Mouse (Mus musculus) CD4-positive, CD25-positive, alpha-beta regulatory T cell, adult 4 months (primary cell): Measurements from ENCODE around the gene Gm45234. TPM values are rescaled to one million over a fixed set of nuclear protein-coding genes. Genes with fewer than 3 reads are reported as not detected.
A peak's percentile ranks its signal among the peaks of the same experiment; 100 is the strongest.

ENCODE experiments used
- ATAC-seq: one replicate; pipeline ENCODE4 v1.8.0; 2017
- polyA plus RNA-seq, 2 experiments: library from polyadenylated mRNA; unstranded; fragments of 100-300 nt; shearing (Covaris generic); gene quantifications; one replicate each; pipeline ENCODE4 v1.2.1; 2017

Gm45234 gene
- polyA plus RNA-seq, 2 experiments from 2014 or later: 0.36 TPM; not detected in 1

DNA sequence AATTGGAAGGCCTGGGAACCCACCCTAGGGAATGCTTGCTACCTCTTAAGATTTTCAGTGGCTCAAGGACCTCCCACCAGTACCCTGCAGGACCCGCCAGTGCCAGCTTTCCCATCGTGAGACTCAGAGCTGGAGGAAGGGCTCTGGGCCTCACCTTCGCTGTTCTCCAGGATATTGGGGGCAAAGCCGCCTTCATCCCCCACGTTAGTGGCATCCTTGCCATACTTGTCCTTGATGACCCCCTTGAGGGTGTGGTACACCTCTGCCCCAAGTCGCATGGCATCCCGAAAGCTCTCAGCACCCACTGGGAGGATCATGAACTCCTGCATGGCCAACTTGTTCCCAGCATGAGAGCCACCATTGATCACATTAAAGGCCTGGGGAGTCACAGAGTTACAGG, 10.1 kb upstream of the Gm45234 start:
- no peak for ATAC-seq

DNA sequence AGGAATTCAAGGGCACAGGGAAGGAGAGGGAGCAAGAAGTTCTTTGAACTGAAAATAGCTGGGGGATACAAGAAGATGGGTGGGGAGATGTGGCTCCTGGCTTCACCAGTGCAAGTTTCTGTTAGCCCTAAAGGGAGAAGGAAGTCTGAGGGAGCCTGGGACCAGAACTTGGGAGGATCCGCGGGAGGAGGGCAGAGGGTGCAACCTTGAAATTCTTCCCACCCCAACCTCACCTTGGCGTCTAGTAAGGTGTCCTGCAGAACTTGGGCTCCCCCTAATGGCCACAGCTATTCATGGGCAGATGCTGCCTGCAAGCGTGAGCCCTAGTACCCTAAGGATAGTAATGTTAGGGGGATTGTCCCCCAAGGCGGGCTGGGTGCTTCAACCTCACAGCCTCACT, 3.4 kb upstream of the Gm45234 start:
- peak; percentile 84 for ATAC-seq

DNA sequence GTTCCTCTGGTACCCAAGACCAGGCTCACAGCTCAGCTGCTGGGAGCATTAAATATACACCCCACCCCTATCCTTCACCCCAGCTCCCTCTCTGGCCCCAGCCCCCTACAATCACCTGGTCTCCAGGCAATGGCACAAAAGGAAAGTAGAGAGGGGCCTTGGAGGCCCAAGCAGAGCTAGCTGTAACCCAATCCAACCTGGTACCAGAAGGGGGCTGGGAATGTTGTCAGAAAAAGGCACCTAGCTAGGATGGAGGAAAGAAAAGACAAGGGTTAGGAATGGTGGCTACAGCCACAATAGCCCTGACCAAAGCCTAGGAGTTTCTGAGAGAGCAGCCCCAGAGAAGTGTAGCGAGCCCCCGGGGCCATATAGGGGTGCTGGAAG, 3.0 kb upstream of the Gm45234 start:
- ATAC-seq: no peak

DNA sequence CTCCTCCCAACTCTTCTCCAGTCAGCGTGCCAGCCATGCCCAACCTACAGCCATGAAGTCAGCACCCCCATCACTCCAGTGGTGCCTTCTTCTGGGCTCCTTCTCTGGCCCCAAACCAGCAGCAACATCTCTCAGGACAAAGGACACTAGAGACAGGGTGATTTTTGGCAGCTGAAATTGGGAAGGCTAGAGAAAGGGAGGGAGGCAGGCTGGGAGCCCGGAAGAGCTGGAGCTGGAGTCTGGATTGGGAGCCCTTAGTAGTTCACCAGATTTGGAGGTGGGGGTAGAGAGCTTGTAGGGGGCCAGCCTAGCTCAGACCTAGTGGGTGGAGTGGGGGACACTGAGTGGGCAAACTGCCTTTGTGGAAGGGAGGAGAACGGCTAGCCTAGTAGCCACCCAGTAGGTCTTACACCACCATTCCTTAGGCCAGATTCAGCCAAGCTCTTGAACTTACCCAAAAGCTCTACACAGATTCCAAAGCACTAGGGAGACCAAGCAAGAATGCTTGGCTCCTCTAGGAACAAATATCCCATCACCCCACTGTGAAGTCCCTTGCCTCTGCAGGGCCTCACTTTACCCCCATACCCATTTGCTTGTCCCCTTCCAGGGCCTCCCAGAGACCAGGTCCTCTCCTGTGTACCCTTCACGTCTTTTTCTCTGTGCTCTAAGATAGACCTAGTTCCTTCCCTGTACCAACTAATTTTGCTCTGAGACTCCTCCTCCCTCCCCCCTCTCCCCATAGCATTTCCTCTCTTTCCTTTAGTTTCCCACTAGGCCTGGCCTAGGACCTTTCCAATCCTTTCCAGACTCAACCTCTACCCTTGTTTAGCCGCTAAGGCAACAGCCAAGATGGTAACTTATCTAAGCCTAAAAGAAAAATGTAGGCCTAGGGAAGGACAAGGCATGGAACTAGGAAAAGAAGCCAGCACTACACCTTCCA, 2.4 kb upstream of the Gm45234 start:
- no peak for ATAC-seq

DNA sequence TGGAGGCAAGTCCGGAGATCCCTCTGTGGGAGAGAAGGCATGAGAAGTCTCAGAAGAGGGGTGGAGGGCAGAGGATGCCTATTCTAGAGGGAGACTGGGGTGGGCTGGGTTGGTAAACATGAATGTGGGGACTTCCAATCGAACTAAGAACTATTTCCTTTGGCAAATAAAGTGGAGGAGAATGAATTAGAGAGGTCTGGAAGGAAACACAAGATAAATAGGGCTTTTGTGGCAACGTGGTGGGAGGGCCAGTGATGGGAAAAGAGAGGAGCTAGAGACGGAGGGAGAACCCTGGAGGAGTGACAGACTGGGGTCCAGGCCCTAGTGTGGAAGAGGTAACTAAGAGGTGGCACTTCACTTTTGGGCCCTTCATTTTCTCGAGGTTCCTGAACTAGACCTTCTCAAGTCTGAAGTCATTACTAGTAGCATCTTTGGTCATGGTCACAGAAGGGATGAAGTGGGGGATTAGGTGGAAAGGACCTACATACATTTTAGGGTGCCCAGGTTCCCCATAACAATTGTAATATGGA, 1.6 kb upstream of the Gm45234 start:
- ATAC-seq: no peak

DNA sequence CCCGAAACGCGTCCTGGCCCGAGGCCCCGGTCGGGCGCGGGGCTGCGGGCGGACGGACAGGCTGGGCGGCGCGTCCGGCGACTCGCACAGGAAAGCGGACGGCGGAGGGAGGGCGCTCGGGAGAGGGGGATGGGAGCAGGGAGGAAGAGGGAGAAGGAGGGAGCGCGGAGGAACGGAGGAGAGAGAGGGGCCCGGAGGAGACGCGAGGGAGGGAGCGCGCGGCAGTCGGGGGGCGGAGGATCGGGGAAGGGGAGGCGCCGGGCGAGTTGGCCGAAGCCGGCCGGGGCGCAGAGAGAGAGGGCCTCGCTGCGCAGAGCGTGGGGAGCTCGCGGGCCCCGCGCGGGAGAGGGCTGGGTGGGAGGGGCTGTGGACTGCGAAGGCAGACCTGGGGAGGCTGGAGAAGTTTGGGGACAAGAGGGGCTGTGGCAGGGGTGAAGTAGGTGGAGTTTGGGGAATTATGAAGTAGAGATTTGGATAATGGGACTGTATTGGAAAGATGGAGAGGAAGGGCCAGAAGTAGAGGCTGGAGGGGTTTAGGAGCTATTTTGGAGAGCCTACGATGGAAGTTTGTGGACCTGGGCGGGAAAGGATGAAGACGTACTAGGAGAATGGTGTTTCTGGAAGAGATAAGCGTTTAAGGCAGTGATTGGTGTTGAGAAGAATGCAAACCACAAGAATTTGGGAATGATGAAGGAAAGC, 980 bp upstream of the Gm45234 start:
- peak; percentile 39 for ATAC-seq

DNA sequence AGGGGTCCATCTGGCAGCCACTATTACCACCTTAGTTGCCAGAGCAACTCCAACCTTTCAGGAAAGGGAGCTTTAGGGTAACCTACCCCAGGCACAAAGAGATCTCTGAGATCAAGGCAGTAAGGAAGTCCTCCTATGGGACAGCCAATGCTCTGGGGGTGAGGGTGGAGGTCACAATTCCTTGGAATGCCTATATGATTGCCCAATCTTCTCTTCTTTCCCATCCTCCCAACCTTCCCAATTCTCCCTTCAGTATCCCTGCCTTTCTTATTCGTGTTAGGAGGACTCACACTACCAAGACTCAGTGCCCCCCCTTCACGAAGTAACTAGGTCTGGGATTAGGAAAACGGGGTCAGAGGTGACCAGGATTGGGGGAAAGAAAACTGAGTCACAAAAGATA, 515 bp downstream of the Gm45234 start:
- no peak for ATAC-seq

DNA sequence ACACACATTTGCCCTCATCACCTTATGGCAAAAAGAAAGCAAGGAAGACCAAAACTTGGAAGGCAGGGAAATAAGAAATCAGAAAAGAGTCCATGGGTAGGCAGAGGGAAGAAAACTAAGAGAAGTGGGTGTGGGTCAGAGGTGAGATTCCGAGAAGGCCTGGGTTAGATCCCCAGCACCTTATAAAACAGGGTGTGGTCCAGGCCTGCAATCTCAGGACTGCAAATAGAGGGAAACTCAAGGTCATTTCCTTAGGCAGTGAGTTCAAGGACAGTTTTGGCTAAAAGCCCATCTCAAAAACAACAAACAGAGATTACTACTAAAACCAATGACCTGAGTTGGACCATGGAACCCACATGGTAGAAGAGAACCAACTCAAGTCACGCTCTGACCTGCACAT, 2.0 kb downstream of the Gm45234 start:
- no peak for ATAC-seq

DNA sequence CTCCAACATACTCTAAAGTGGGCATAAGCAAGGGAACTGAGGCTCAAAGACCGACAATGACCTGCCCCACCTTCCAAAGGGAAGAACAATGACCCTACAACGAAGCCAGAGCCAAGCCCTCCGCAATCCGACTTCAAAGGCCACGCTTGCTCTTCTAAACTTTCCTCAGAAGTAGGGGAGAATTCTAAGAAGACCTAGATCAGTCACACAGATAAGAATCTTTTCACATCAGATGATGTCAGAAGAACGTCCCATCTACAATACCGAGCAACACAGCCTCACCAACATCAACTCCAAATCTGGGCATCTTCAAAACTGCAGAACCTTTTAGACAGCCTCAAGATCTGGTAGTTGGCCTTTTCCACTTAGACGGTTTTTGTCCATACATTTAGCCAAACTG, 5.4 kb downstream of the Gm45234 start:
- peak; percentile 78 for ATAC-seq

DNA sequence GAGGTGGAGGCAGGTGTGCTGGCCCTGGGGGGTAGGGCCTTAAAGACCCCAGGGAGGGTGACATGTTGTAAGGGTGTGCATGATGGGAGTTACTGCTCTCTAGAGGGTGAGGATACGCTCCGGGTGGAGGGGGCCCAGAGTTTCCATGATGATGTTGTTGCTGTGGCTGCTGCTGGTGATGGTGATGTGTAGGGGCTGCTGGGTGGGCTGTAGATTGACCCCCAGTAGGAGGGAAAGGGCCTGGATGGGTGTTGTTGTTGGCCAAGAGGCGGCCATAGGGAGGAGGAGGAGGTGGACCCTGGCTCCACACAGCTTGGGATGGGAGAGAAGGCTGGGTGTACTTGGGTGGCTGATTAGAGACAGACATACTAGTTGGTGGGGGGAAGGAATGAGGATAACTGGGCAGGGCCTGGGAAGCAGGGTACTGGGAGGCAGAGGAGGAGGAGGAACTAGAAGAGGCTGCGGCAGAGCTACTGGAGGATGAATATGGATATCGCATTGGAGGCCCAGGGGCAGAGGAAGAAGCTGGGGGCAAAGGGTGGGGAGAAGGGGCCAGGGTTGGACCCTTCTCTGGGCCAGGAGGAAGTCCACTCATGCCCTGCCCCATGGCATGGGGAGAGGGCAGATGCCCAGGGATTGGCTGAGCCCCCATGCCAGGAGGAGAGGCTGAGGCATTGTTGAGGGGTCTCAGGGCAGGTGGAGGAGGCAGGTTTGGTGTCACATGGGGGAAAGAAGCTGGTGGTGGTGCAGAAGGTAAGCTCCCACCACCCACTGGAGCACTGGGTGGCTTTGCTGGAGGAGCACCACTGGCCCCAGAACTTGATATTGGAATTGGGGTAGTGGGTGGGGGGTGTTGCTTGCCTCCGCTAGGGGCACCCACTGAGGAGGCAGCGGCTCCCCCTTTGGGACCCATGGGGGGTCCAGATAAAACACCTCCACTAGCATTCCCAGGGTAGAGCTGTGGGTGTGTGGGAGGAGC, 8.9 kb downstream of the Gm45234 start:
- no peak for ATAC-seq

DNA sequence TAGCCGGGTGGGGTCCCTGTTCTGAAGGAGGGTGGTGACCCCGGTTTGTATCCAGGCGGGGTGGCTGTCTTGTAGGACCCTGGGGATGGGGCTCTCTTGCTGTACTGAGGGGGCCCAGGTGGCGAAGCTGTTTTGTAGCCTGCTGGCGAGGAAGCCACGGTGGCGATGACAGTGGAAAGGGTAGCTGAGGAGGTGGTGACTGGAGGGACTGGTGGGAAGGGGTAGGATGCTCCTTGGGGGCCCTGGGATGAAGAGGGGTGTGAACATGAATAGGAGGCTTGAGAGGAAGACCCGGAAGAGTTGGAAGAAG, 9.6 kb downstream of the Gm45234 start:
- ATAC-seq: no peak

DNA sequence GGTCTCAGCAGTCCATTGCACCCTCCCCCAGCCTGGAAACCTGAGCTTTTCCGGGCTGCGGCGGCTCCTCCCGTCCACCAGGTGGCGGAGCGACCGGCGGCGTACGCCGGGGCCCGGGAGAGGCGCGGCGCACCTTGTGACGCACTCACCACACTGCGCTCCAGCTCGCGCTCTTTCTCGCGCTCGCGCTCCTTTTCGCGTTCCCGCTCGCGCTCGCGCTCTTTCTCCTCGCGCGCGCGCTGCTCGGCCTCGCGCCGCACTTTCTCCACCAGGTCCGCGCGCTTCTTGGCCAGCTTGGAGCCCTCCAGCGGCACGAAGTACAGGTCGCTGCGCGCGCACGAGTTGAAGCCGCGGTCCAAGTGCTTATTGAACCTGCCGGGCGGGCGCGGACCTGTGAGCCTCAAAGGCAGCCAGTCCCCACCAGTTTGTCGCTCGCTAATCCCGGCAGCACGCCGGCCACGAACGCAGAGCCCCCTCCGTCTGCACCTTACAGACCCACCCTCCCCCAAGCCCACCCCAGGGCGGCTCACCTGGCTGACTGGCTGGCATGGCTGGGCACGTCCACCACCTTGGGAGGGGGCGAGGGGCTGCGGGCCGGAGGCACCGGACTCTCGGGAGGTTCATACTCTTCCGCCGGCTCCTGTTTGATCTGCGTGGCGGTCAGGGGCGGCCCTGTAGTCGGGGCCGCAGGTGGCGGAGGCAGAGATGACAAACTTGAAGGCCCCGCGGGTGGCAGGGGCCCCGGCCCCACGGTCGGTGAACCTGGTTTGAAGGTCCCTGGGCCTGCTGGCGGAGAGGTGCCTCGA, 10.1 kb downstream of the Gm45234 start:
- ATAC-seq: peak; percentile 59

DNA sequence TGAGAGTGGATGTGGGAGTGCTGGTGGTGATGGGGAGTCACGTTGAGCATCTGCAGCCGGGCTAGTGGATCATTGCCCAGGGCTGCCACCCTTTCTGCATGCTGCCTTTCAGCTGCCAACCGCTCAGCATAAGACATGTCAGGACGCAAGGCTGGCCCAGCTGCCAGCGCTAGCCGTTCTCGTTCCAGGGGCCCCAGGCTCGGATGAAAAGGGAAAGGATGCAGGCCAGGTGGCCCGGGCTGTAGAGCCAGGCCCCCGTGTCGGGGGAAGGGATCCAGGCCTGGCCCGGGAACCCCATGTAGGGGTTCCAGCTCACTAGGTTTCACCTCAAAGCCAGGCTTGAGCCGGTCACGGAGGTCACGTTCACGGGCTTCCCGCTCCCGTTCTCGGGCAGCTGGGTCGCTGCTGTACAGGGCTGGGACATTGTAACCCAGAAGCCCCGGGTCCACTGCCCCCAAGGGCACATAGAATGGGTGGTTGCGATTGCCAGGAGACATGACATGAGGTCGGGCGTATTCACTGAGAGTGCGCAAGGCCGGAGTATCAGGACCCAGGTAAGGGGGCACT, 11.0 kb downstream of the Gm45234 start:
- ATAC-seq: no peak

DNA sequence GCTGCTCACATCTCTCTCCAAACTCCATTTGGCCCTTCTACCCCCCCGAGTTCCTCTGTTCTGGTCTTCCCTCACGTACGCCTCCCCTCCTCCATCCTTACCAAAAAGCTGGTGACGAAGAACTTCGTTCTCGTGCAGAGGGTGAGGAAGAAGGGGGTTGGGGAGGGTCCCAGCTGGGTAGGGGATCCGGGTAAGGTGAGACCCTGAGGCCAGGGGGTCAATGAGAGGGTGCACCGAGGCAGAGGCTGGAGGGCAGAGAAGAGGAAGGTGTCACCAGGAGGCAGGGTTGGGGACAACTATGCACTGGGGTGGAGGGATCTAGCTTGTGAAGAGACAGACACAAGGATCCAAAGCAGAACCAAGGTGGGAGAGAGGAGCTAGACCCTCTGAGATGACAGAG, 12.2 kb downstream of the Gm45234 start:
- ATAC-seq: no peak

DNA sequence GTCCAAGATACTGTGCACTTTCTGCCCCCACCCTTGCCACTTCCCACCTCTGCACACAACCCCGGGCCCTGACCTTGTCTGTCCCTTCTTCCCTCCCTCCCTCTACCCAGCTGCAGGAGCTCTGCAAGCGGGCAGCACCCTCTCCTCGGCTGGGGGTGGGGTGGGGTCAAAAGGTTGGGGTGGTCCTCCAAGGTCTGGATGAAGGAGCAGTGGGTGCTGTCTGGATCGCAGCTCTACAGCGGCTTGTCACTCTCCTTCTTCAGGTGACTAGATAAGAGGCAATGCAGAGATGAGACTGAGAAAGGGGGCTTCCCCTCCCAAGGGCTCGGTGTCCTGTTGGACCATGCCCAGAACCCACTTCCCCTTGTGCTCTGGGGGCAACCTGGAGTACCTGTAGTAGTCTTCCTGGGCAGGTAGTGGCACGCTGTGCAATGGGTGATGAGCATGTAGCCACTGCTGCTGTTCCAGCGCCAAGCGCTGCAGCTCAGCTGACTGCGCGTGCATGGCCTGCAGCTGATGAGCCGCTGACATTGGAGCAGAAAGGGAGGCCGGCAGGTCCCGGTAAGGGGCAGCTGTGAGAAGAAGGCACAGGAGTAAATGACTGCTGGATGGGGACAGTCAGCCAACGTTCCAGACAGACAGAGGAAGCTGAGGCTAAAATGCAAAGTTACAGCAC, 12.8 kb downstream of the Gm45234 start:
- ATAC-seq: no peak

DNA sequence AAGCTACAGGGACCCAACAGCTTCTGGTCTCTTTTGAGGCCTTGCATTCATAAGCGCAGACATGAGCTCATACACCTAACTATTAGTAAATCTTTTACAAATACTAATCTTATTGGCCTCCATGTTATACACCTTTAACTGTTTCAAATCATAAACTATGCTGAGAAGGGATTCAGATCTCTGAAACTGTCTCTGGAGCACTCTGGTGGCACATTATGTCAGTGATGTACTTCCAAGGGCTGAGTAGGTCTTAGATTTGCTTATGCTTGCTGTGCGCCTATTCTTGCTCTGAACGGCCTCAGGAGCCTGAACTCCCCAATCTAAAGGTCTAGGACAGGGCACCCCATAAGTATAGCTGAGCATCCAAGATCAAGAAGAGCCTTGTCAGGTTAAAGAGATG, 14.0 kb downstream of the Gm45234 start:
- ATAC-seq: no peak

DNA sequence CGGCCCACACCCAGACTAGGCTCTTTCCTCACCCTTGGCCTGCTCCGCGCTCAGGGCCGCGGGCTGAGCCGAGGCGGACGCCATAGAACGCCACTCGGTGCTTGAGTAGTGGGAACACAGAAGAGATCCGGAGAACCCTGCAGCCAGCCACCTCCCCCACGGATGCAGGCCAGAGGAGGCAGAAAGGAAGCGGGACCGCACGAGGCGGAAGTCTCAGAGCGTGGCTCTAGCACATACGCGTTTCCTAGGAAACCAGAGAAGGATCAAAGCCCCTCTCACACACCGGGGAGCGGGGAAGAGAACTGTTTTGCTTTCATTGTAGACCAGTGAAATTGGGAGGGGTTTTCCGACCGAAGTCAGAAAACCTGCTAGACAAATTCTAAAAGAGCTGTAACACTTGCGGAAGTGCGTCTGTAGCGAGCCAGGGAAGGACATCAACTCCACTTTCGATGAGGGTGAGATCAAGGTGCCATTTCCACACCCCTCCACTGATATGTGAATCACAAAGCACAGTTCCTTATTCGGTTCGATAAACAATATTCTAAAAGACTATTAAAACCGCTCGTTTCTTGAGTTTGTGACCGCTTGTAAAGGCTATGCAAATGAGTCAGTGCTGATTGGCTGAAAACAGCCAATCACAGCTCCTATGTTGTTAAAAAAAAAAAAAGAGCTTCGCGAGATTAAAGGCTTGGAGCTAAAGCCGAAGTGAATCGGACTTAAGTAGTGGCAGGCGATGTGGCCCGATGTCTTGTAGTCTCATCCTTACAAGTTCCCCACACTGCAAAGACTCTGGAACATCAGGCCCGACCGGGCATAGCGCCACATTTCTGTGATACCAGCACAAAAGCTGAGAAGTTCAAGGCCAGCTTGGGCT, 14.7 kb downstream of the Gm45234 start, which contains the start of gene Grcc10:
TSS of gene Grcc10 (minus strand) at position 487 of the 874 bp plus-strand sequence.
- ATAC-seq: peak; percentile 81

DNA sequence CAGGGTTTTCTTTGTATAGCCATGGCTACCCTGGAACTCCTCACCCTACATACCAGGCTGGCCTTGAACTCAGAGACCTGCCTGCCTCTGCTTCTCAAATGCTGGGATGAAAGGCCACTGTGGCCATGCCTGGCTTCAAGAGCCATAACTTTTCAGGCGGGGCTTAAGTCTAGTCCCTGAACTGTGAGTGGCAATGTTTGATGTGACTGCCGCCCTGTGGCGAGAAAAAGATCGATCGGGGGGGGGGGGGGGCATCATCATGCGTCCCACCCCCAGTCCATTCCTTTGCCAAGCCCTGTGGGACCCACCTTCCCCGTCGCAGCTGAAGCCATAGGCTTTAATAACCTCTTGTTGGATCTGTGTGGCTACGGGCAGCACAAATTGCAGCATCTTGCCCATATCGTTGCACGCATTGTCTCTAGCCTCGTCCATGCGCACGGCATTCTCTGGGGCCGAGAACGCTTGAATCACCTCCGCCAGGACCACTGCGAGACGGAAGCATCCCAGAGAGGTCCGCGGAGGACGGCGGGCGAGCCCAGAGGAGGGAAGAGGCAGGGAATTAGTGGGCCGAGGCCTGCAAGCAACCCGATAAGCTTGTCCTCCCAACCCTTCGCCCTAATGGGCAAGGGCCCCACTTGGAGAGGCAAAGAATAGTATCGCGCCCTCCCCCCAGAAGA, 15.5 kb downstream of the Gm45234 start:
- ATAC-seq: peak; percentile 15

DNA sequence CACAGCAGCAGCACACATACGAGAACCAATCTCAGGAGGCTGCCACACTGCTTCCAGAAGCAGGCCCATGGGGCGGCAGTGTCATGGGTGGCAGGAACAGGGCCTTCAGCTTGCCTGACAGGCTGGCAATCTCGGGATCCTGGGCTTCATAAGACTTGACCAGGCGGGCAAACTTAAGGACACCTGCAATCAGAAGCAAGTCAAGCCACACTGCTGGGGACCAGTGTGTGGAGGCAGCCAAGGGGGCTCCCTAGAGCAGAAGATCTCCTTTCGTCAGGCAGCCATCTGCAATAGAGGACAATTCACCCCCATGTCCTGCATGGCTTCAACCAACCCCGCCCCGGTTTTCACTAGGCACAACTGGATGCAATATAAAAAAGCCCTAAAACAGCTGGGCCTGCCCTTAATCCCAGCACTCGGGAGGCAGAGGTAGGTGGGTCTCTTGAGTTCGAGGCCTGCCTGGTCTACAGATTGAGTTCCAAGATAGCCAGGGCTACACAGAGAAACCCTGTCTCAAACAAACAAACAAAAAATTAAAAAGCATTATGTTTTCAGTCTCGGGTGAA, 16.5 kb downstream of the Gm45234 start:
- no peak for ATAC-seq
